Mouse (Mus musculus): ENCODE measurements around the gene Gm2a. TPM values are rescaled to one million over a fixed set of nuclear protein-coding genes. Genes with fewer than 3 reads are reported as not detected.
A peak's percentile ranks its signal among the peaks of the same experiment; 100 is the strongest.

The Gm2a gene
- polyA plus RNA-seq (2012; rRNA removed): 37.2 and 39.9 TPM in 2 replicates

GRCm38 (mm10) chr11:55097463-55098188 is at the start of gene Gm2a:
Gene Gm2a (plus strand): TSS chr11:55098115.
- peak; percentile 95 for DNase-seq

GRCm38 (mm10) chr11:55050837-55051510 is 46.9 kb upstream of the Gm2a start:
- Histone ChIP-seq H3K36me3 (ENCODE audit: control insufficient read depth, insufficient read depth, low read length) (peaks cover 19% of the 10 kb centered on the region), H3K4me1 (replicated peaks; ENCODE audit: control insufficient read depth, insufficient read depth, low read length) (no peaks in the 10 kb centered on the region), H3K27ac (ENCODE audit: control insufficient read depth, insufficient read depth, low read length) (no peak overlapping the region), H3K27me3 (ENCODE audit: control insufficient read depth, insufficient read depth, low read length) (no peaks in the 10 kb centered on the region), H3K4me3 (ENCODE audit: control insufficient read depth, insufficient read depth, low read length) (no peak overlapping the region)
- WGBS: 94% methylated on average over 7 of the region's 7 CpGs
- no peak for DNase-seq
- TF ChIP-seq CTCF (IDR thresholded peaks at IDR 0.05; ENCODE audit: borderline replicate concordance, control insufficient read depth, extremely low read depth, insufficient read depth, low read length, poor library complexity) (no peak), POLR2A (IDR thresholded peaks at IDR 0.05; ENCODE audit: control insufficient read depth, extremely low read depth, insufficient read depth, low read length, poor library complexity) (no peak)

More at GRCm38 (mm10) chr11:55097463-55098188, at the start of gene Gm2a:
- Histone ChIP-seq H3K4me1 (replicated peaks; ENCODE audit: control insufficient read depth, insufficient read depth, low read length) (peaks cover 18% of the 10 kb centered on the region), H3K27me3 (ENCODE audit: control insufficient read depth, insufficient read depth, low read length) (no peaks in the 10 kb centered on the region), H3K36me3 (ENCODE audit: control insufficient read depth, insufficient read depth, low read length) (no peaks in the 10 kb centered on the region), H3K4me3 (ENCODE audit: control insufficient read depth, insufficient read depth, low read length) (peak within 1 kb of the TSS; percentile 86), H3K27ac (ENCODE audit: control insufficient read depth, insufficient read depth, low read length) (peak within 1 kb of the TSS; percentile 88)
- WGBS: 1% methylated on average over 45 of the region's 45 CpGs
- TF ChIP-seq CTCF (IDR thresholded peaks at IDR 0.05; ENCODE audit: borderline replicate concordance, control insufficient read depth, extremely low read depth, insufficient read depth, low read length, poor library complexity) (peak; percentile 46; the same call in 1 of the 2 replicates), POLR2A (IDR thresholded peaks at IDR 0.05; ENCODE audit: control insufficient read depth, extremely low read depth, insufficient read depth, low read length, poor library complexity) (0 out of 2 replicates have a peak, but pooled peaks have one; percentile 54)

- TF ChIP-seq POLR2A (IDR thresholded peaks at IDR 0.05; ENCODE audit: control insufficient read depth, extremely low read depth, insufficient read depth, low read length, poor library complexity) (no peak), CTCF (IDR thresholded peaks at IDR 0.05; ENCODE audit: borderline replicate concordance, control insufficient read depth, extremely low read depth, insufficient read depth, low read length, poor library complexity) (no peak)
- Histone ChIP-seq H3K27ac (ENCODE audit: control insufficient read depth, insufficient read depth, low read length) (no peak overlapping the region), H3K27me3 (ENCODE audit: control insufficient read depth, insufficient read depth, low read length) (no peaks in the 10 kb centered on the region), H3K4me3 (ENCODE audit: control insufficient read depth, insufficient read depth, low read length) (no peak overlapping the region), H3K4me1 (replicated peaks; ENCODE audit: control insufficient read depth, insufficient read depth, low read length) (no peaks in the 10 kb centered on the region), H3K36me3 (ENCODE audit: control insufficient read depth, insufficient read depth, low read length) (peaks cover 8% of the 10 kb centered on the region; the same call in 1 of the 2 replicates)
- DNase-seq: no peak
- 89% methylated on average over 3 of the region's 3 CpGs for WGBS
These were observed 40.4 kb upstream of the Gm2a start for GRCm38 (mm10) chr11:55057511-55057910.

GRCm38 (mm10) chr11:55060802-55061201 is 37.1 kb upstream of the Gm2a start:
- H3K27me3 ChIP-seq (ENCODE audit: control insufficient read depth, insufficient read depth, low read length): no peaks in the 10 kb centered on the region
- TF ChIP-seq POLR2A (IDR thresholded peaks at IDR 0.05; ENCODE audit: control insufficient read depth, extremely low read depth, insufficient read depth, low read length, poor library complexity) (no peak), CTCF (IDR thresholded peaks at IDR 0.05; ENCODE audit: borderline replicate concordance, control insufficient read depth, extremely low read depth, insufficient read depth, low read length, poor library complexity) (no peak)
- DNase-seq: no peak
- H3K36me3 ChIP-seq (ENCODE audit: control insufficient read depth, insufficient read depth, low read length): 0 out of 2 replicates have a peak, but pooled peaks cover 3% of the 10 kb centered on the region
- no peak overlapping the region for H3K4me3 ChIP-seq (ENCODE audit: control insufficient read depth, insufficient read depth, low read length)
- H3K27ac ChIP-seq (ENCODE audit: control insufficient read depth, insufficient read depth, low read length): no peak overlapping the region
- no peaks in the 10 kb centered on the region for H3K4me1 ChIP-seq (replicated peaks; ENCODE audit: control insufficient read depth, insufficient read depth, low read length)
- WGBS: 94% methylated on average over 5 of the region's 5 CpGs

GRCm38 (mm10) chr11:55062856-55063255 is 35.1 kb upstream of the Gm2a start:
- Histone ChIP-seq H3K4me1 (replicated peaks; ENCODE audit: control insufficient read depth, insufficient read depth, low read length) (0 out of 2 replicates have a peak, but pooled peaks cover 2% of the 10 kb centered on the region), H3K4me3 (ENCODE audit: control insufficient read depth, insufficient read depth, low read length) (no peak overlapping the region), H3K27ac (ENCODE audit: control insufficient read depth, insufficient read depth, low read length) (no peak overlapping the region), H3K27me3 (ENCODE audit: control insufficient read depth, insufficient read depth, low read length) (no peaks in the 10 kb centered on the region), H3K36me3 (ENCODE audit: control insufficient read depth, insufficient read depth, low read length) (0 out of 2 replicates have a peak, but pooled peaks cover 3% of the 10 kb centered on the region)
- WGBS: 88% methylated on average over 5 of the region's 5 CpGs
- no peak for DNase-seq
- no peak for TF ChIP-seq CTCF (IDR thresholded peaks at IDR 0.05; ENCODE audit: borderline replicate concordance, control insufficient read depth, extremely low read depth, insufficient read depth, low read length, poor library complexity)
- TF ChIP-seq POLR2A (IDR thresholded peaks at IDR 0.05; ENCODE audit: control insufficient read depth, extremely low read depth, insufficient read depth, low read length, poor library complexity): no peak

GRCm38 (mm10) chr11:55066921-55067320 is 31.0 kb upstream of the Gm2a start:
- Histone ChIP-seq H3K27ac (ENCODE audit: control insufficient read depth, insufficient read depth, low read length) (no peak overlapping the region), H3K4me1 (replicated peaks; ENCODE audit: control insufficient read depth, insufficient read depth, low read length) (peaks cover 10% of the 10 kb centered on the region), H3K4me3 (ENCODE audit: control insufficient read depth, insufficient read depth, low read length) (no peak overlapping the region), H3K27me3 (ENCODE audit: control insufficient read depth, insufficient read depth, low read length) (no peaks in the 10 kb centered on the region), H3K36me3 (ENCODE audit: control insufficient read depth, insufficient read depth, low read length) (no peaks in the 10 kb centered on the region; the same call in 1 of the 2 replicates)
- TF ChIP-seq POLR2A (IDR thresholded peaks at IDR 0.05; ENCODE audit: control insufficient read depth, extremely low read depth, insufficient read depth, low read length, poor library complexity) (no peak), CTCF (IDR thresholded peaks at IDR 0.05; ENCODE audit: borderline replicate concordance, control insufficient read depth, extremely low read depth, insufficient read depth, low read length, poor library complexity) (no peak)
- DNase-seq: no peak
- 69% methylated on average over 4 of the region's 4 CpGs for WGBS

All from thymus, adult 2 months (tissue).